Mouse (Mus musculus): Measurements from ENCODE around the gene Dennd4c.
A peak's percentile ranks its signal among the peaks of the same experiment; 100 is the strongest.

DNA sequence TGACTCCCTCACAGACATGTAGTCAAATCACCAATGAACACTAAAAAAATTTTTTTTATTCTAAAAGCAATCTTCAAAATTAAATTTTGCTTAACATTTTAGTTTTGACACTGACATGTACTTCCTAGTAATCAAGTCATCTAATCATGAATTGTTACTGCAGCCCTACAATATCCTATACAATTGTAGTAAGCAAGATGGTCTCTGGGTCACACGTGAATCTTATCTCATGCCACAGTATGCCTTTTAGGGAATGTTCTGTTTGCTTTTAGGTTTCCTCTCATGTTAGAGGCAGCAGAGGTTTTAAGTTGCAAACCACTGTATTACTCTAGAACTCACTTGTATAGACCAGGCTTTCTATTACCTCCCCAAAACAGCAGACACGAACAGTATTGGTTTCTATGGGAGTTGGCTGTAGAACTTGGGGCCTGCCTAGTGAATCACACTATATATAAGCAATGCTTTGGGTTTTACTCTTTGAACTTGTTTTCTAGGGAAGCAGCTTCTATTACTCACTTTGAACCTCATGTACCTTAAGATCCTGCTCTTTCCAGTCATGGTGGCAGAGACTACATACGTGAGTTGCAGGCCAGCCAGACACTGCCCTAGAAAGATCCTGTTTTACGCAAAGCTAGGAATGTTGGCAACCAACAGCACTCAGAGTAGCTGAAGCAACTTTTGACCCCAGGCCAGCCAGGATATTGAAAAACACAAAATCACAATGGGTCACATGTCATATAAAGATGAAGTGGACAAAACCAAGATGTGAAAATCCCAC lies 104.6 kb downstream of the Dennd4c start:
- TF ChIP-seq CTCF (IDR thresholded peaks at IDR 0.05; ENCODE audit: low read depth, low read length) (no peak), TAL1 (conservative IDR thresholded peaks at IDR 0.05; ENCODE audit: low read depth, low read length) (no peak), POLR2AphosphoS5 (IDR thresholded peaks at IDR 0.05; ENCODE audit: insufficient replicate concordance, low read depth, low read length) (peak; percentile 78; the same call in 1 of the 2 replicates), GATA2 (IDR thresholded peaks at IDR 0.05; ENCODE audit: borderline replicate concordance, low read depth, low read length) (no peak)

Data from G1E (cell line).